Mouse (Mus musculus): ENCODE measurements around the gene Fcer1g. TPM values are rescaled to one million over a fixed set of nuclear protein-coding genes. Genes with fewer than 3 reads are reported as not detected.

Fcer1g gene
- total and polyA plus RNA-seq, 3 experiments = 12.4 to 50.8 (median 15.3) TPM

- Histone ChIP-seq H3K36me3 (ENCODE audit: control insufficient read depth, insufficient read depth, low read length) (no peaks in the 10 kb centered on the region), H3K79me2 (replicated peaks; ENCODE audit: control insufficient read depth, insufficient read depth, low read length) (no peaks in the 10 kb centered on the region), H3K27me3 (ENCODE audit: control insufficient read depth, insufficient read depth, low read length) (no peaks in the 10 kb centered on the region), H3K4me1 (ENCODE audit: control insufficient read depth, insufficient read depth, low read length) (peaks cover 3% of the 10 kb centered on the region; the same call in 1 of the 2 replicates), H3K4me3 (no peak overlapping the region), H3K27ac (peak overlapping the region; percentile 10), H3K9ac (ENCODE audit: low read depth, low read length) (no peak overlapping the region)
- intact Hi-C loops (cut with DNase I) = no loop called here
- no peak for TF ChIP-seq CTCF (IDR thresholded peaks at IDR 0.05)
- TF ChIP-seq POLR2A (IDR thresholded peaks at IDR 0.05; ENCODE audit: insufficient read depth, low read depth, low read length) = no peak
- no peak for TF ChIP-seq EP300 (IDR thresholded peaks at IDR 0.05; ENCODE audit: insufficient read depth, low read depth, low read length)
- WGBS = 53% methylated on average over 11 of the region's 11 CpGs
- no peak for DNase-seq
Measured at GRCm38 (mm10) chr1:171203471-171204248, 30.5 kb downstream of the Fcer1g start.

- Histone ChIP-seq H3K4me1 (ENCODE audit: control insufficient read depth, insufficient read depth, low read length) (peaks cover 3% of the 10 kb centered on the region; the same call in 1 of the 2 replicates), H3K79me2 (replicated peaks; ENCODE audit: control insufficient read depth, insufficient read depth, low read length) (no peaks in the 10 kb centered on the region; the same call in 1 of the 2 replicates), H3K27me3 (ENCODE audit: control insufficient read depth, insufficient read depth, low read length) (0 out of 2 replicates have a peak, but pooled peaks cover 1% of the 10 kb centered on the region), H3K9ac (ENCODE audit: low read depth, low read length) (no peak overlapping the region), H3K36me3 (ENCODE audit: control insufficient read depth, insufficient read depth, low read length) (no peaks in the 10 kb centered on the region), H3K27ac (no peak overlapping the region), H3K4me3 (no peak overlapping the region)
- DNase-seq = no peak
- TF ChIP-seq CTCF (IDR thresholded peaks at IDR 0.05) = no peak
- TF ChIP-seq EP300 (IDR thresholded peaks at IDR 0.05; ENCODE audit: insufficient read depth, low read depth, low read length) = no peak
- TF ChIP-seq POLR2A (IDR thresholded peaks at IDR 0.05; ENCODE audit: insufficient read depth, low read depth, low read length) = no peak
- 100% methylated on average over 1 of the region's 1 CpGs for WGBS
- intact Hi-C loops (cut with DNase I) = no loop called here
Measured at GRCm38 (mm10) chr1:171200769-171201168, 33.4 kb downstream of the Fcer1g start.

- 53% methylated on average over 1 of the region's 1 CpGs for WGBS
Measured at GRCm38 (mm10) chr1:171199532-171199931, 34.6 kb downstream of the Fcer1g start.

GRCm38 (mm10) chr1:171195887-171196397 lies 38.2 kb downstream of the Fcer1g start, which contains the start of gene Pcp4l1:
Gene Pcp4l1 (minus strand): TSS chr1:171196268.
- Histone ChIP-seq H3K4me3 (peak within 1 kb of the TSS; percentile 85), H3K27me3 (ENCODE audit: control insufficient read depth, insufficient read depth, low read length) (0 out of 2 replicates have a peak, but pooled peaks cover 1% of the 10 kb centered on the region), H3K36me3 (ENCODE audit: control insufficient read depth, insufficient read depth, low read length) (no peaks in the 10 kb centered on the region), H3K9ac (ENCODE audit: low read depth, low read length) (peak within 1 kb of the TSS; percentile 90), H3K27ac (peak within 1 kb of the TSS; percentile 82), H3K79me2 (replicated peaks; ENCODE audit: control insufficient read depth, insufficient read depth, low read length) (peaks cover 2% of the 10 kb centered on the region; the same call in 1 of the 2 replicates), H3K4me1 (ENCODE audit: control insufficient read depth, insufficient read depth, low read length) (peaks cover 7% of the 10 kb centered on the region)
- DNase-seq = peak; percentile 78 to 85
- TF ChIP-seq EP300 (IDR thresholded peaks at IDR 0.05; ENCODE audit: insufficient read depth, low read depth, low read length) (no peak), POLR2A (IDR thresholded peaks at IDR 0.05; ENCODE audit: insufficient read depth, low read depth, low read length) (peak; percentile 92), CTCF (IDR thresholded peaks at IDR 0.05) (no peak)
- WGBS = 2% methylated on average over 33 of the region's 33 CpGs
- intact Hi-C loops (cut with DNase I) = loop anchor here (2.0 kb wide), 1 partner anchor 25 kb away; no protein-coding TSS in a partner anchor

More at GRCm38 (mm10) chr1:171199532-171199931, 34.6 kb downstream of the Fcer1g start:
- Histone ChIP-seq H3K79me2 (replicated peaks; ENCODE audit: control insufficient read depth, insufficient read depth, low read length) (peaks cover 2% of the 10 kb centered on the region; the same call in 1 of the 2 replicates), H3K9ac (ENCODE audit: low read depth, low read length) (no peak overlapping the region), H3K27me3 (ENCODE audit: control insufficient read depth, insufficient read depth, low read length) (0 out of 2 replicates have a peak, but pooled peaks cover 1% of the 10 kb centered on the region), H3K4me1 (ENCODE audit: control insufficient read depth, insufficient read depth, low read length) (peaks cover 2% of the 10 kb centered on the region), H3K4me3 (no peak overlapping the region), H3K36me3 (ENCODE audit: control insufficient read depth, insufficient read depth, low read length) (no peaks in the 10 kb centered on the region), H3K27ac (no peak overlapping the region)
- TF ChIP-seq POLR2A (IDR thresholded peaks at IDR 0.05; ENCODE audit: insufficient read depth, low read depth, low read length) (no peak), CTCF (IDR thresholded peaks at IDR 0.05) (no peak), EP300 (IDR thresholded peaks at IDR 0.05; ENCODE audit: insufficient read depth, low read depth, low read length) (no peak)
- no peak for DNase-seq
- intact Hi-C loops (cut with DNase I) = no loop called here

- TF ChIP-seq EP300 (IDR thresholded peaks at IDR 0.05; ENCODE audit: insufficient read depth, low read depth, low read length) (no peak), POLR2A (IDR thresholded peaks at IDR 0.05; ENCODE audit: insufficient read depth, low read depth, low read length) (no peak), CTCF (IDR thresholded peaks at IDR 0.05) (no peak)
- H3K4me1 ChIP-seq (ENCODE audit: control insufficient read depth, insufficient read depth, low read length) = peaks cover 7% of the 10 kb centered on the region
- peak overlapping the region; percentile 85 for H3K4me3 ChIP-seq
- H3K36me3 ChIP-seq (ENCODE audit: control insufficient read depth, insufficient read depth, low read length) = no peaks in the 10 kb centered on the region
- WGBS = 26% methylated on average over 20 of the region's 20 CpGs
- 0 out of 2 replicates have a peak, but pooled peaks cover 1% of the 10 kb centered on the region for H3K27me3 ChIP-seq (ENCODE audit: control insufficient read depth, insufficient read depth, low read length)
- DNase-seq = no peak
- intact Hi-C loops (cut with DNase I) = loop anchor here (2.0 kb wide), 1 partner anchor 26 kb away; no protein-coding TSS in a partner anchor
- H3K27ac ChIP-seq = peak overlapping the region; percentile 82
- peak overlapping the region; percentile 90 for H3K9ac ChIP-seq (ENCODE audit: low read depth, low read length)
- peaks cover 2% of the 10 kb centered on the region; the same call in 1 of the 2 replicates for H3K79me2 ChIP-seq (replicated peaks; ENCODE audit: control insufficient read depth, insufficient read depth, low read length)
Measured at GRCm38 (mm10) chr1:171195046-171195822, 38.9 kb downstream of the Fcer1g start.

All from heart, adult 2 months (tissue).